Mouse (Mus musculus): ENCODE results near the gene Olfr173.

The Olfr173 gene

GRCm38 (mm10) chr16:58800168-58800567 is at the start of gene Olfr173:
Olfr173 (minus strand) TSS chr16:58800268.
- no peak for DNase-seq (ENCODE audit: low read depth, low spot score)

GRCm38 (mm10) chr16:58826732-58827319 is 26.8 kb upstream of the Olfr173 start, which contains the start of gene Olfr175-ps1:
Olfr175-ps1 (minus strand) TSS chr16:58826782.
- no peak for DNase-seq (ENCODE audit: low read depth, low spot score)

DNA sequence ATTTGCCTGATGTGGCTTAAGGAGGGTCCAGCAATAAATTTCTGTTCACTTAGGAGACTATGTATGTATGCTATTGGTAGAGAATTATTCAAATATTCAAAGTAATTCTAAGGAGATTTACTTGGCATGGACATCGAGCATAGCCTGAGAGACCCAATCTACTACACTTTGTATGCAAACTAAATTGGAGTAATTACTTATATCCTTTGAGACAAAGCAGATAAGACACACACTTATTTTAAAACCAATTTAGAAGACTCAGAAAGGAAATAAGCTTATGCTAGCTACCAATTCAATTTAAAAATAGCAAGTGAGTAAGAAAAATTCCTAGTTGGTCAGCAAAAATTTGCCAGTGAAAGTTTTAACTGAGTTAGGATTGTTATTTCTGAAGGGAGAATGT is 37.0 kb downstream of the Olfr173 start, which contains the start of gene Olfr172:
TSS of gene Olfr172 (minus strand) at position 101 of the 400 bp plus-strand sequence.
- DNase-seq (ENCODE audit: low read depth, low spot score): no peak

DNA sequence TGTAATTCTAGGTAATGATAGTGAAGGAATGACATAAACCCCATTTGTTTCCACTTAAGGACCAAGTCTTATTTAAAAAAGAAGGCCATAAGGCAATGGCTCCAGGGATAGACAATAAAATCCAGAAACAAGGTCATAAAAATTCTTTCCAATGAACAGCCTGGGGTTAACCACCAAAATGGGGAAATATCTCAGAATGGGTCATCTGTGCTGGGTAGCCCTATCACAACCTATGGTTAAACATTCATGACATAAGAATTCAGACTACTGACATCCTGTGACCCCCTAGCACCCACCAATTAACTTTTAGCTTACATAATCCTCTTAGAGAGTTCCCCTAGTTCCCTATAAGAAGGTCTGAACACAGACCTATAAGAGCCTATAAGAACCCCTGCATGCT is 43.9 kb downstream of the Olfr173 start:
- DNase-seq (ENCODE audit: low read depth, low spot score): no peak

- peak; percentile 31 for DNase-seq (ENCODE audit: low read depth, low spot score)
Observed at GRCm38 (mm10) chr16:58751314-58751713, 48.8 kb downstream of the Olfr173 start.

- no peak for DNase-seq (ENCODE audit: low read depth, low spot score)
Observed at GRCm38 (mm10) chr16:58746715-58747114, 53.4 kb downstream of the Olfr173 start.
